Mouse (Mus musculus): ENCODE results near the gene Rbm33. TPM values are rescaled to one million over a fixed set of nuclear protein-coding genes. Genes with fewer than 3 reads are reported as not detected.

The Rbm33 gene
- total RNA-seq, 1 experiment: 21.2 TPM

- DNase-seq (ENCODE audit: low read depth, low spot score): no peak
- peaks cover 11% of the 10 kb centered on the region for H3K36me3 ChIP-seq (ENCODE audit: control insufficient read depth, insufficient read depth, low read length, poor library complexity, severe bottlenecking)
These were observed 51.1 kb downstream of the Rbm33 start for GRCm38 (mm10) chr5:28368056-28368455.

DNA sequence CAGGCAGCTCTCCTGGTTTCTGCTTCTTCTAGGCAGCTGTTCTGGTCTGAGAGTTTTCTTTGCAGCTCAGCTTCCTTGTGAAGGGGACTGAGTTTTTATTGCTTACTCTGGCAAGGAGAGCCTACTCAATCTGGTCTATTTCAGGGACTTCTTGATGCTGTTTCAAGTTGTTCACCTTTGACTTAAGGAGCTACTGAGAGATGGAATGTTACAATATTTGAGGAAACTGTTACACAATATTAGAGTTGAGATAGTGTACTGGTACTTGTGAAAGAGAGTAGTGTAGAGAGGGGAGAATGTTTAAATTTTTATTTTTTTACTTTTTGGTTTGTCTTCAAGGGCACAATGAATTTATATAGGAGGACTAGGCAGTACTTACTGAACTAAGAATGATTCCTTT lies 53.9 kb downstream of the Rbm33 start:
- in situ Hi-C loops (cut with MboI; ENCODE audit: low sequenced_read_pairs in 2 of 2, unreplicated experiment in 2 of 2): no loop called here
- no peak overlapping the region for H3K4me3 ChIP-seq (ENCODE audit: insufficient read depth in 1 of 2, low read depth in 1 of 2, low read length in 2 of 2, poor library complexity in 1 of 2, severe bottlenecking in 1 of 2)
- TF ChIP-seq ZC3H11A (IDR thresholded peaks at IDR 0.05; ENCODE audit: borderline replicate concordance, low read depth, low read length): no peak
- no peak for TF ChIP-seq CHD2 (IDR thresholded peaks at IDR 0.05; ENCODE audit: low read depth, low read length)
- no peak for TF ChIP-seq ZNF384 (IDR thresholded peaks at IDR 0.05; ENCODE audit: low read depth, low read length)
- no peaks in the 10 kb centered on the region for H3K4me1 ChIP-seq (ENCODE audit: control insufficient read depth in 2 of 2, insufficient read depth in 2 of 2, low read length in 2 of 2, poor library complexity in 1 of 2)
- H3K9ac ChIP-seq (ENCODE audit: insufficient read depth, low read depth, low read length, poor library complexity, severe bottlenecking): no peak overlapping the region
- H3K27ac ChIP-seq (ENCODE audit: insufficient read depth, low read depth, low read length, poor library complexity, severe bottlenecking): no peak overlapping the region
- no peaks in the 10 kb centered on the region for H3K9me3 ChIP-seq (ENCODE audit: control insufficient read depth, insufficient read depth, low read depth, low read length)
- DNase-seq (ENCODE audit: low read depth, low spot score): no peak
- H3K36me3 ChIP-seq (ENCODE audit: control insufficient read depth, insufficient read depth, low read length, poor library complexity, severe bottlenecking): peaks cover 7% of the 10 kb centered on the region; the same call in 1 of the 2 replicates

More at GRCm38 (mm10) chr5:28368056-28368455, 51.1 kb downstream of the Rbm33 start:
- no peaks in the 10 kb centered on the region for H3K4me1 ChIP-seq (ENCODE audit: control insufficient read depth in 2 of 2, insufficient read depth in 2 of 2, low read length in 2 of 2, poor library complexity in 1 of 2)
- H3K9ac ChIP-seq (ENCODE audit: insufficient read depth, low read depth, low read length, poor library complexity, severe bottlenecking): no peak overlapping the region
- no peak overlapping the region for H3K27ac ChIP-seq (ENCODE audit: insufficient read depth, low read depth, low read length, poor library complexity, severe bottlenecking)
- H3K9me3 ChIP-seq (ENCODE audit: control insufficient read depth, insufficient read depth, low read depth, low read length): no peaks in the 10 kb centered on the region
- TF ChIP-seq ZC3H11A (IDR thresholded peaks at IDR 0.05; ENCODE audit: borderline replicate concordance, low read depth, low read length) (no peak), CHD2 (IDR thresholded peaks at IDR 0.05; ENCODE audit: low read depth, low read length) (no peak), HCFC1 (IDR thresholded peaks at IDR 0.05; ENCODE audit: borderline replicate concordance, insufficient read depth, low read length) (no peak), ZNF384 (IDR thresholded peaks at IDR 0.05; ENCODE audit: low read depth, low read length) (no peak), MAFK (IDR thresholded peaks at IDR 0.05; ENCODE audit: insufficient read depth, low read depth, low read length) (no peak)
- in situ Hi-C loops (cut with MboI; ENCODE audit: low sequenced_read_pairs in 2 of 2, unreplicated experiment in 2 of 2): no loop called here
- H3K4me3 ChIP-seq (ENCODE audit: insufficient read depth in 1 of 2, low read depth in 1 of 2, low read length in 2 of 2, poor library complexity in 1 of 2, severe bottlenecking in 1 of 2): no peak overlapping the region

DNA sequence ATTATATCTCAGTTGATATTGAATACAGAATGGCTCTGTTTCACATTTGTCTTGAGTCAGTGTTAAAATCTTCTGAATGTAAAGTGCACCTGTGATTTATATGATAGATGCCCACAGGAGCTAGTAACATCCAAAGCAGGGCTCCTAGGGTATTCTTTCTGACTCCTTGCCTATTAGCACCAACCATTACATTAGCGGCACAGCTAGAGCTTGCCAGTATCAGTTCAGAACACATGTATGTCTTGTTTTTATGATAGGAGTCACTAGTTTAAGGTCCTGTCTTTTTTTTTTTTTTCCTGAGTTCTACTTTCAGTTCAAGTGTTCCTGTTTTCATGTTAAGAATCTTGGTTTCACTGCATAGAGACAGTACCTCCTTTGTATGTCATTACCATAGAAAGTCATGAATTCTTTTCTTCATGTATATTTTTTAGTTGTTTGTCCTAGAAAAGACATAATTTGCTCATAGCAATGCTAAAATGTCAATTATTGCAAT lies 55.3 kb downstream of the Rbm33 start:
- TF ChIP-seq CHD2 (IDR thresholded peaks at IDR 0.05; ENCODE audit: low read depth, low read length) (no peak), HCFC1 (IDR thresholded peaks at IDR 0.05; ENCODE audit: borderline replicate concordance, insufficient read depth, low read length) (no peak), ZC3H11A (IDR thresholded peaks at IDR 0.05; ENCODE audit: borderline replicate concordance, low read depth, low read length) (no peak), ZNF384 (IDR thresholded peaks at IDR 0.05; ENCODE audit: low read depth, low read length) (no peak), MAFK (IDR thresholded peaks at IDR 0.05; ENCODE audit: insufficient read depth, low read depth, low read length) (no peak)
- Histone ChIP-seq H3K36me3 (ENCODE audit: control insufficient read depth, insufficient read depth, low read length, poor library complexity, severe bottlenecking) (peaks cover 3% of the 10 kb centered on the region; the same call in 1 of the 2 replicates), H3K4me3 (ENCODE audit: insufficient read depth in 1 of 2, low read depth in 1 of 2, low read length in 2 of 2, poor library complexity in 1 of 2, severe bottlenecking in 1 of 2) (no peak overlapping the region)

DNA sequence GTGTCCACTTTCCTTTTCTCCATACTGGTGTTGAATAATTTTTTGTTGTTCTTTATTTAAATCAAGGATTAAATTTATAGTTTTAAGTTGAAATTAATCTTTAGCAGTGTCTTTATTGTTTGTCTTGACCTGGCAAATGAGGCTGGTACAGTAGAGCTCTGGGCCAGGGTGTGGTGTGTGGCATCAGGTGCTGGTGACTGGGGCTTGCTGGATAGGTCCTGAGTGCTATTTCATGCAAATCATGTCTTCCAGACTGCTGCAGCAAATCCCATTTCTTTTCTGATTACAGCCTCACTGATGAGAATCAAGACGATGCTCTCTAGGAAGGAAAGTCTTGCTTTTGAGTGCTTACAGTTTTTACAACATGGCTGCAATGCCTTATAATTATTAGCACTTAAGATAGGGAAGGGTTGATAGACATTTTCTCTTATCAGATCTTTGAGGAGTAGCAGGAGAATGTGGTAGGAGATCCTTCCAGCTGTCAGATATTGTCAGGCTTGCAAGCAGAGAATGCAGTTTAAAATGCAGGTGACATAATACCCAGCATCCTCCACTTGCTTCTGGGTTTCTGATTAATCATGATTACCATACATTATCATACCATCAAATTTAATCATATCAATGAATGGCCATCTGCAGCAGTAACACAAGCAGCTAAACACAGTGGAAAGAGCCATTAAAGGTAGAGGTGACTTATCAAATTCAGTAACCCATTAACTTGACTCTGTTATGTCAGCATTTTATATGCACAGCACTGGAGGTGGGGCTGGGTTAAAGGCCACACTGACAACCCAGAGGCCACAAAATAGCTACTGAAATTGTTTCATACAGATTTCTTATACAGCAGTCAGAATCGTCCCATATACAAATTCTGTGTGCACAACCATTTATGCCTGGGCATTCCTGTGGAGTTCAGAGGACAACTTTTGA lies 56.8 kb downstream of the Rbm33 start:
- no peaks in the 10 kb centered on the region for H3K9me3 ChIP-seq (ENCODE audit: control insufficient read depth, insufficient read depth, low read depth, low read length)
- no peak overlapping the region for H3K9ac ChIP-seq (ENCODE audit: insufficient read depth, low read depth, low read length, poor library complexity, severe bottlenecking)
- no peak for DNase-seq (ENCODE audit: low read depth, low spot score)
- no peak overlapping the region for H3K4me3 ChIP-seq (ENCODE audit: insufficient read depth in 1 of 2, low read depth in 1 of 2, low read length in 2 of 2, poor library complexity in 1 of 2, severe bottlenecking in 1 of 2)
- in situ Hi-C loops (cut with MboI; ENCODE audit: low sequenced_read_pairs in 2 of 2, unreplicated experiment in 2 of 2): no loop called here
- no peaks in the 10 kb centered on the region for H3K4me1 ChIP-seq (ENCODE audit: control insufficient read depth in 2 of 2, insufficient read depth in 2 of 2, low read length in 2 of 2, poor library complexity in 1 of 2)
- no peak overlapping the region for H3K27ac ChIP-seq (ENCODE audit: insufficient read depth, low read depth, low read length, poor library complexity, severe bottlenecking)
- TF ChIP-seq CHD2 (IDR thresholded peaks at IDR 0.05; ENCODE audit: low read depth, low read length): no peak
- no peak for TF ChIP-seq ZC3H11A (IDR thresholded peaks at IDR 0.05; ENCODE audit: borderline replicate concordance, low read depth, low read length)
- no peak for TF ChIP-seq ZNF384 (IDR thresholded peaks at IDR 0.05; ENCODE audit: low read depth, low read length)
- TF ChIP-seq HCFC1 (IDR thresholded peaks at IDR 0.05; ENCODE audit: borderline replicate concordance, insufficient read depth, low read length): no peak
- peaks cover 3% of the 10 kb centered on the region; the same call in 1 of the 2 replicates for H3K36me3 ChIP-seq (ENCODE audit: control insufficient read depth, insufficient read depth, low read length, poor library complexity, severe bottlenecking)

More for the DNA sequence above, 55.3 kb downstream of the Rbm33 start:
- Histone ChIP-seq H3K4me1 (ENCODE audit: control insufficient read depth in 2 of 2, insufficient read depth in 2 of 2, low read length in 2 of 2, poor library complexity in 1 of 2) (no peaks in the 10 kb centered on the region), H3K27ac (ENCODE audit: insufficient read depth, low read depth, low read length, poor library complexity, severe bottlenecking) (no peak overlapping the region), H3K9ac (ENCODE audit: insufficient read depth, low read depth, low read length, poor library complexity, severe bottlenecking) (no peak overlapping the region), H3K9me3 (ENCODE audit: control insufficient read depth, insufficient read depth, low read depth, low read length) (no peaks in the 10 kb centered on the region)
- no peak for DNase-seq (ENCODE audit: low read depth, low spot score)
- in situ Hi-C loops (cut with MboI; ENCODE audit: low sequenced_read_pairs in 2 of 2, unreplicated experiment in 2 of 2): no loop called here
